Mouse (Mus musculus): ENCODE measurements around the gene Dnajc16. TPM values are rescaled to one million over a fixed set of nuclear protein-coding genes. Genes with fewer than 3 reads are reported as not detected.

Dnajc16 gene
- polyA plus RNA-seq, 1 experiment from 2014 or later: 4.2 TPM

DNA sequence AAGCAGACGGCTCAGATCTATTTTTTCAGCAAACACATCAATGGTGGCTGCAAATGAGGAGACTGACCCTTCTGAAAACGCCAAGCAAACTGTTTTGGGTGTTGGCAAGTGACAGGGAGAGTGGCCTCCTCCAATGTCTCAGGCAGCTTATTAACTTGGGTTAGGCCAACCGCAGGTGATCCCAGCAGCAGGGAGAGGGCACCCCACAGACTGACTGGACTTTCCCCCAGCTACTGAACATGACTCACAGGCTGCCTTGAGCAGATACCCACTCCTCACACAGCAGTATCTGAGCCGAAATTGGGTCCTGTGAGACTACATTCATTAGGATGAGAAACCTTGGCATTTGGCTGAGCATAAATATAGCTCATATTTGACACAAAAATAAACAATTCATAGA is 29.8 kb downstream of the Dnajc16 start:
- no peak for ATAC-seq (ENCODE audit: insufficient number of reproducible peaks, insufficient read depth, low FRiP score, low TSS enrichment, low read depth)
- H3K36me3 ChIP-seq: peaks cover 45% of the 10 kb centered on the region
- H3K9ac ChIP-seq: no peak overlapping the region
- no peak overlapping the region for H3K4me2 ChIP-seq
- no peak overlapping the region for H3K4me3 ChIP-seq
- H3K4me1 ChIP-seq: peaks cover 8% of the 10 kb centered on the region
- WGBS: 81% methylated on average over 4 of the region's 4 CpGs
- H3K27ac ChIP-seq: no peak overlapping the region
- H3K27me3 ChIP-seq: no peaks in the 10 kb centered on the region
- H3K9me3 ChIP-seq: no peaks in the 10 kb centered on the region

DNA sequence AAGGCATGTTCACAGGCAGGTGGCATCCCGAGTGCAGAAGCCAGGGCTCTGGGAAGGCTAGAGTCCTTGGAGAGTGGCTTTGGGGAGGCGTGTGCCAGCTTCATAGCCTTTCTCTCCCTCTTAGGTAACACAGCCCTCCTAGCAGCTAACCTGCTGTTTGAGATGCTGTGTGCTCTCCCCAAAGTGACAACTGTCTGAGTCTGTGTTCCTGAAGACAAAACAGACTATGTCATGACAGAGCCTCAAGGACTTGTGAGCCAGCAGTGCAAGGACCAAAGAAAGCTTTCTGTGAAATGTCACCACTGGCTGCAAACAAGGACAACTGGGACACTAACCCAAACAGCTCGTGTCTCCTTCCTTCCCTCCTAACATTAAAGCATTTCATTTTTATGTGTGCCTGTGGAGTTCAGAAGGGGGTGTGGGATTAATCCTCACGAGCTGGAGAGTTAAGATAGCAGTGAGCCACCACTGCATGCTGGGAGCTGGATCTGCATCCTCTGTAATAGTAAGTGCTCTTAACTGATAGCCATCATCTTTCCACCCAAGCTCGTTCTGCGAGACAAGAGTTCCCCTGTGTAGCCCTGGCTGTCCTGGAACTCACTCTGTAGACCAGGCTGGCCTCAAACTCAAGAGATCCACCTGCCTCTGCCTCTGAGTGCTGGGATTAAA is 31.7 kb downstream of the Dnajc16 start:
- Histone ChIP-seq H3K4me1 (peaks cover 5% of the 10 kb centered on the region; the same call in 1 of the 2 replicates), H3K27me3 (no peaks in the 10 kb centered on the region), H3K27ac (no peak overlapping the region), H3K4me2 (no peak overlapping the region), H3K9ac (no peak overlapping the region), H3K9me3 (no peaks in the 10 kb centered on the region), H3K36me3 (peaks cover 29% of the 10 kb centered on the region), H3K4me3 (no peak overlapping the region)
- ATAC-seq (ENCODE audit: insufficient number of reproducible peaks, insufficient read depth, low FRiP score, low TSS enrichment, low read depth): no peak
- WGBS: 68% methylated on average over 6 of the region's 6 CpGs

DNA sequence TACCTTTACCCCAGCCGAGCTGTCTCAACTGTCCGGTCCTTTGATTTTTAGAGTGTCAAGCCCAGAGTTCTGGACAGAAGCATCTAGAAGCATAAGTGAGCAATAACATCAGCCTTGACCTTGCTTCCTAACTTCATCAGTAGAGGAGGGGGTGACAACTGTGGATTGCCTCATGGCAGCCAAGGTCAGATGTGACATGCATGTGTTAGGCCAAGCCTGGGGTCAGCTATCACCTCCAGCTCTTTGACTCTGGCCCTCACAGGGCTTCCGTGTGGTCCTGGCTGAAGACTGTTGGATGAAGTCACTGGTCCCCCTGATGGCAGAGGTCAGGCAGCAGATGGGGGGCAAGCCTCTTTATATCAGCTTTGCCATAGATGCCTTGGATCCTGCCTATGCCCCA is 33.6 kb downstream of the Dnajc16 start:
- Histone ChIP-seq H3K9me3 (no peaks in the 10 kb centered on the region), H3K27me3 (no peaks in the 10 kb centered on the region), H3K4me3 (no peak overlapping the region), H3K36me3 (peaks cover 10% of the 10 kb centered on the region), H3K27ac (no peak overlapping the region), H3K4me2 (no peak overlapping the region), H3K4me1 (peaks cover 6% of the 10 kb centered on the region), H3K9ac (no peak overlapping the region)
- ATAC-seq (ENCODE audit: insufficient number of reproducible peaks, insufficient read depth, low FRiP score, low TSS enrichment, low read depth): no peak
- 85% methylated on average over 3 of the region's 3 CpGs for WGBS

DNA sequence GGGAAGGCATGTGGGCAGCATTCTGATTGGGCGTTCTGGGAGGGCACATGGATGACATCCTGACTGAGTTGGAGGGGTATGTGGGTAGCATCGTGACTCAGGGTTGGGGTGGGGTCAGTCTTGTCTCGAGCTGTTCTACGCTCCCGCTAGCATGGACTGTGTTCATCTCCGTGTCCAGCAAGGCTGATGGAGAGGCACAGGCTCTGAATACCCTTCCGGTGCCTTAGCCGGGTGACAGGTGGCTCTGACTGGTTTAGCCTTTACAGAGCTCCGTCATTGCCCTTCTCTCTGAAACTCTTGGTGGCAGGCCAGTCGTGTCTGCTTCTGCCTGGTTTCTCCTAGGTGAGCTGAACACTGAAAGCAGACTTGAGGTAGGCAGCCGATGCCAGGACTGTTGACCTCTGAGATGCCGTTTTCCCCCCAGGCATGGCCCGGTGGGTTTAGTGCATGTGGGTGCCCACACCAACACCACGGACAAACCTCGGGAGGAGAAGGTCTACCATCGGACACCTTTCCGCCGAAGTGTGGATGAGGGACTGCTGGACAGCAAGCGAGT is 35.3 kb downstream of the Dnajc16 start:
- no peak overlapping the region for H3K27ac ChIP-seq
- no peak overlapping the region for H3K4me2 ChIP-seq
- no peak overlapping the region for H3K4me3 ChIP-seq
- 91% methylated on average over 19 of the region's 19 CpGs for WGBS
- H3K27me3 ChIP-seq: no peaks in the 10 kb centered on the region
- H3K9me3 ChIP-seq: no peaks in the 10 kb centered on the region
- no peaks in the 10 kb centered on the region for H3K36me3 ChIP-seq
- no peak for ATAC-seq (ENCODE audit: insufficient number of reproducible peaks, insufficient read depth, low FRiP score, low TSS enrichment, low read depth)
- peaks cover 10% of the 10 kb centered on the region for H3K4me1 ChIP-seq
- no peak overlapping the region for H3K9ac ChIP-seq

DNA sequence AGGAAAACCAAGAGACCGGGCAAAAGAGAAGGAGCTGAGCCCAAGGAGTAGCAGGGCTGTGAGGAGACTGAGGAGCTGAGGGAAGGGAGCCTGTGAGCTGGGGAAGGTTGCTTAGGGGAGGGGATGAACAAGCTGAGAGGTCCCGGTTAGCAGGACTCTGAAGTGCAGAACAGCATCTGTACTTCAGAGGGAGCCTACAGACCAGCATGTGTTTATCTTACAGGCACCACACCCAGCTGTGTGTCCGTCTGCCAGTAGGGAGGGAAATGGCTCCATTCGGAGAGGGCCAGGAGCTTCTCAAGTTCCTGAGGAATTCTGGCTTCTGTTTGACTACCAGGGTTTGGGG is 38.7 kb downstream of the Dnajc16 start:
- no peaks in the 10 kb centered on the region for H3K36me3 ChIP-seq
- no peak overlapping the region for H3K4me3 ChIP-seq
- peaks cover 5% of the 10 kb centered on the region for H3K4me1 ChIP-seq
- H3K9me3 ChIP-seq: no peaks in the 10 kb centered on the region
- WGBS: 7% methylated on average over 4 of the region's 4 CpGs
- H3K27me3 ChIP-seq: no peaks in the 10 kb centered on the region
- H3K9ac ChIP-seq: peak overlapping the region; percentile 32; the same call in 1 of the 2 replicates
- no peak for ATAC-seq (ENCODE audit: insufficient number of reproducible peaks, insufficient read depth, low FRiP score, low TSS enrichment, low read depth)
- peak overlapping the region; percentile 69 for H3K27ac ChIP-seq
- no peak overlapping the region for H3K4me2 ChIP-seq

DNA sequence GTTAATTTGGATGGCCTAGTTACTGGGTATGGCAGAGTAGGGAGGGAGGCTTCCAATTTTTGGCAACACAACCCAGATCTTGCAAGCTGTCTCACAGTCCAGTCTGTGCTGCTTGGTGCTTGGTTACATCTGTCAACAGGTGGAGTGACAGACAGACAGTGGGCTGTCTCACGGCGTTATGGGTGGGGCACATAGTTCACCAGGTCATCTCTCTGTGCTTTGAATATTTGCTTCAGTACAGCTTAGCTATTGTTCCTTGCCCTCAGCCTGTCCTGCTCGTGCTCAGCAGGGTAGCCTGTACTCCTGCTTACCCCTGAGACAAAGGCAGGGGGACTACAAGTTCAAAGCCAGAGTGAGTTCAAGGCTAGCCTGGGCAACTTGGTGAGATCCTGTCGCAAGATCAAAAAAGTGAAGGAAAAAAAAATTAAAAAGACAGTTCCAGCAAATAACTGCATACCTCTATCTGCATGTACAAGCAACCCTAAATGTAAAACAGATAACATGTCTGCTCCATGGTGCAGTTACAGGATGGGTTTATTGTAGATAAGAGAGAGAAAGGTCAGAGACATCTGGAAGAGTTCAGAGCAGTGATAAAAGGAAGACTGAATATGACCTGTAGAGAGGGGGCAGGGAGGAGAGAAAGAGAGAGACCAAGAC is 39.2 kb downstream of the Dnajc16 start:
- Histone ChIP-seq H3K4me1 (peaks cover 5% of the 10 kb centered on the region), H3K36me3 (no peaks in the 10 kb centered on the region), H3K9me3 (no peaks in the 10 kb centered on the region), H3K4me2 (no peak overlapping the region), H3K27ac (peak overlapping the region; percentile 69), H3K27me3 (peaks cover 4% of the 10 kb centered on the region; the same call in 1 of the 2 replicates), H3K4me3 (no peak overlapping the region), H3K9ac (peak overlapping the region; percentile 32; the same call in 1 of the 2 replicates)
- 39% methylated on average over 4 of the region's 4 CpGs for WGBS
- ATAC-seq (ENCODE audit: insufficient number of reproducible peaks, insufficient read depth, low FRiP score, low TSS enrichment, low read depth): no peak

DNA sequence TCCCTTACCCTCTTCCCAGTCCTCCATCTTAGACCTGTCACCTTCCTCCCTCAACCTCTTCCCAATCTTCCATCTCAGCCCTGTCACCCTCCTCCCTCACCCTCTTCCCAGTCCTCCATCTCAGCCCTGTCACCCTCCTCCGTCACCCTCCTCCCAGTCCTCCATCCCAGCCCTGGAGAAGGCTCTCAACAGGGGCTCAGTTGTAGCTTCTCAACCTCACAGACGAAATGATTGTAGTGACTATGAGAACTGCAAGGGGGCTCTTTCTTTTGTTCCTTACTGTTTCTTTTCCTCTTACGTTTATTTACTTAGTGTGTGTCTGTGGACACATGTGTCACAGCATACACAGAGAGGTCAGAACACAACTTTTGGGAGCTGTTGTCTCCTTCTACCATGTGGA is 39.9 kb downstream of the Dnajc16 start:
- Histone ChIP-seq H3K9ac (no peak overlapping the region), H3K4me2 (no peak overlapping the region), H3K36me3 (no peaks in the 10 kb centered on the region), H3K9me3 (no peaks in the 10 kb centered on the region), H3K27ac (no peak overlapping the region), H3K4me3 (no peak overlapping the region), H3K27me3 (peaks cover 6% of the 10 kb centered on the region; the same call in 1 of the 2 replicates), H3K4me1 (peaks cover 5% of the 10 kb centered on the region)
- 78% methylated on average over 3 of the region's 3 CpGs for WGBS
- ATAC-seq (ENCODE audit: insufficient number of reproducible peaks, insufficient read depth, low FRiP score, low TSS enrichment, low read depth): no peak

DNA sequence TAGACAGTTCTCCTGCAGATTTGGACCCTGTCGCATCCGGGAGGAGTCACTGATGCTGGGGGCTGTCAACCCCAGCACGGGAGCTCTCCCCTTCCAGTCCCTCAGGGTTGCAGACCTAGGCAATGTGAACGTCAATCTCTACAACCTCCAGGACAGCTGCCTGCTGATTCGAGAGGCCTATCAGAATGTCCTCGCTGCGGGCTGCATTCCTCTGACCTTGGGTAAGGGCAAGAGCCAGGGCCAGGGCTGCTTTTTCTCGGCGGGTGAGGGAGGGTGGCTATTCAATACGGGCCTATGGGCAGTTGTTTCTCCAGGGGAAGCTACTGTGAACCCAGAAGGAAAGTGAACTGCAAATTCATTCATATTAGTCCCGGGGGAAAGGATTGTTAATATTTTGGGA is 41.2 kb downstream of the Dnajc16 start:
- Histone ChIP-seq H3K4me2 (no peak overlapping the region), H3K4me3 (no peak overlapping the region), H3K27me3 (peaks cover 6% of the 10 kb centered on the region; the same call in 1 of the 2 replicates), H3K36me3 (no peaks in the 10 kb centered on the region), H3K9ac (no peak overlapping the region), H3K9me3 (no peaks in the 10 kb centered on the region), H3K27ac (no peak overlapping the region), H3K4me1 (peaks cover 5% of the 10 kb centered on the region)
- no peak for ATAC-seq (ENCODE audit: insufficient number of reproducible peaks, insufficient read depth, low FRiP score, low TSS enrichment, low read depth)
- 45% methylated on average over 11 of the region's 11 CpGs for WGBS

DNA sequence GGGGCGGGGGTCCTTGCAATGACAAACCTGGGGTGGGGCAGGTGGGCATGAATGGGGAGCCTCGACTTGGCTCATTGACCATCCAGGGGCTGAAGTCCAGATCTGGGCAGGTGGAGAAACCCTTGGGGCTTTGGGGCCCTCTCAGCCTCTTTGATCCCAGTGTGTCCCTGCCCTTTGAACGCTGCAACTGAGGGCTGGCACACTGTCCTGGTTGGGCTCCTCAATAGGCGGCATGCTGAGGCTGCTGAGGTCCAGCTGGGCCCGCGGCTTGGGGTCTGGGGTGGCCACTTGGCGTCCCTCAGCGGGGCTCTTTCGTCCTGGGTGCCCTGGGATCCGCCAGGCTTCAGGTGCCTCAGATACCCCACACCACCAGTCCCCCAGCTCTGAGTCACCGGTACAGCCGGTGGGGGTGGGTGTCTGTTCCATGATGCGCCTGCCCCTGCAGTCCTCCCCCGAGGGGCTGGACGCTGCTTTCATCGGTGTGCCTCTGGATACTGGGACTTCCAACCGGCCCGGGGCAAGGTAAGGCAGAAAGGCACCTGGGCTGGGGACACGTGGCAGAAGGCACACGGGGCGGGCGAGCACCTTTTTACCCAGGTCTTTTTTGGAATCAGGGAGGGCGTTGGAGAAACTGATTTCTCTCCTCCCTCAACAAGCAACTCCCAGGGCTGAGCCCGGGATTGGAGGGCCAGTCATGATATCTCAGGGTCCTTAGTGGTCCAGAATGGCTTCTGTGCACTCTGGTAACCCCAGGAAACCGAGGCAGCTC is 44.0 kb downstream of the Dnajc16 start, which contains the start of gene Agmat:
Agmat (plus strand) TSS at position 95 of the 769 bp plus-strand sequence.
- Histone ChIP-seq H3K27ac (no peak within 1 kb of the TSS), H3K4me2 (no peak within 1 kb of the TSS), H3K9me3 (no peaks in the 10 kb centered on the region), H3K27me3 (peaks cover 6% of the 10 kb centered on the region; the same call in 1 of the 2 replicates), H3K4me1 (peaks cover under 1% of the 10 kb centered on the region), H3K4me3 (no peak within 1 kb of the TSS), H3K36me3 (no peaks in the 10 kb centered on the region), H3K9ac (no peak within 1 kb of the TSS)
- no peak for ATAC-seq (ENCODE audit: insufficient number of reproducible peaks, insufficient read depth, low FRiP score, low TSS enrichment, low read depth)
- WGBS: 23% methylated on average over 25 of the region's 25 CpGs

DNA sequence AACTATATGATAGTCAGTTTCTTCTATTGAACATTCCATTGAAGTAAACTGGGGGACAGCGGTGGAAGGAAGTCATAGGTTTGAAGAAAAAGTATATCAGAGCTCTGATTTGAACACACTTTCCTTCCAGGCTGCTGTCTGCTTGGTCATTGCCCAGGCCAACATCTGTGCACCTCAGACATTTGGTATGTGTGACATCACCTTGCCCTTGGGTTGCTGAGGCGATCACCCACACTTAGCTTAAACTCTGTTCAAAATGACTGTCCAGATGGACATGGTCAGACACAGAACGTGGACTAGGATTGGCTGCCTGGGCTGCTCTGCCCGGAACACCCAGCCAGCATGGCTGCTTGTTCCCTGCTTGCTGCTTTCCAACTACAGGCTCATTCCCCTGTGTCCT is 48.4 kb downstream of the Dnajc16 start:
- no peak overlapping the region for H3K4me2 ChIP-seq
- H3K9ac ChIP-seq: no peak overlapping the region
- no peaks in the 10 kb centered on the region for H3K36me3 ChIP-seq
- peaks cover 6% of the 10 kb centered on the region; the same call in 1 of the 2 replicates for H3K27me3 ChIP-seq
- 0 out of 2 replicates have a peak overlapping the region, but pooled peaks have one; percentile 11 for H3K27ac ChIP-seq
- 85% methylated on average over 4 of the region's 4 CpGs for WGBS
- ATAC-seq (ENCODE audit: insufficient number of reproducible peaks, insufficient read depth, low FRiP score, low TSS enrichment, low read depth): no peak
- no peaks in the 10 kb centered on the region for H3K4me1 ChIP-seq
- H3K4me3 ChIP-seq: no peak overlapping the region
- H3K9me3 ChIP-seq: no peaks in the 10 kb centered on the region

DNA sequence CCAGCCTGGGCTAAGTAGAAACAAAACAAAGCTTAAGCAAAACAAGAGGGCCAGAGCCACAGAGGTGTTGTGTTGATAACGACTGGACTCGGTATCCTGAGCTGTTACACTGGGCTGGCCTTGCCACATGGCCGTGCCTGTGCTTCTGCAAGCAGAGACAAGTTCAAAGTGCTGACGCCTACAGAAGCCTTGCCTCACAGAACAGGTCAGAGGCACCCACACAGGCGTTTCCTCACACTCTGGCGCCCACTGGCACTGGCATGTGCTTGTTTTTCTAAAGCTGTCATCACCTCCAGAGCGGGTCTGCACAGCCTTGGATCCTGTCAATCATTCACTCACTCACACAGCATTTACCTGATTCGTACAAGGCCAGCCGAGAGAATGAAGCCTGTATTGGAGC is 48.9 kb downstream of the Dnajc16 start:
- Histone ChIP-seq H3K27ac (peak overlapping the region; percentile 24; the same call in 1 of the 2 replicates), H3K4me3 (no peak overlapping the region)
- ATAC-seq (ENCODE audit: insufficient number of reproducible peaks, insufficient read depth, low FRiP score, low TSS enrichment, low read depth): 0 out of 2 replicates have a peak, but pooled peaks have one; percentile 37

More for the DNA sequence above, 48.9 kb downstream of the Dnajc16 start:
- no peaks in the 10 kb centered on the region for H3K36me3 ChIP-seq
- no peaks in the 10 kb centered on the region for H3K9me3 ChIP-seq
- no peak overlapping the region for H3K9ac ChIP-seq
- 69% methylated on average over 9 of the region's 9 CpGs for WGBS
- peaks cover 5% of the 10 kb centered on the region; the same call in 1 of the 2 replicates for H3K27me3 ChIP-seq
- no peaks in the 10 kb centered on the region for H3K4me1 ChIP-seq
- no peak overlapping the region for H3K4me2 ChIP-seq
